Mouse (Mus musculus) left cerebral cortex, postnatal 36 days (tissue): ENCODE measurements around the gene Adcy9. TPM values are rescaled to one million over a fixed set of nuclear protein-coding genes. Genes with fewer than 3 reads are reported as not detected.
"Not testable (repeated sequence)": the region's sequence is repeated elsewhere in the genome, so short reads cannot be mapped to it uniquely, and the experiment has no call there.

Experiments
- DNase-seq, 2 experiments: peaks; one replicate each; pipeline ENCODE4 v3.0.0; 2021 to 2022; ENCODE audit warnings: low spot score in 2 of 2, mixed read lengths in 1 of 2
- intact Hi-C: fragments of 180-260 bp; cut with DNase I; formaldehyde crosslinking; loops from one replicate; pipeline ENCODE4 v1.15.1; 2025
- total RNA-seq, 2 experiments: library from RNA; stranded (reverse); gene quantifications; 2 replicates each; pipeline ENCODE4 v1.2.3; 2021

Adcy9 gene
- total RNA-seq, 2 experiments from 2014 or later, result 72.5 to 78.6 TPM

DNA sequence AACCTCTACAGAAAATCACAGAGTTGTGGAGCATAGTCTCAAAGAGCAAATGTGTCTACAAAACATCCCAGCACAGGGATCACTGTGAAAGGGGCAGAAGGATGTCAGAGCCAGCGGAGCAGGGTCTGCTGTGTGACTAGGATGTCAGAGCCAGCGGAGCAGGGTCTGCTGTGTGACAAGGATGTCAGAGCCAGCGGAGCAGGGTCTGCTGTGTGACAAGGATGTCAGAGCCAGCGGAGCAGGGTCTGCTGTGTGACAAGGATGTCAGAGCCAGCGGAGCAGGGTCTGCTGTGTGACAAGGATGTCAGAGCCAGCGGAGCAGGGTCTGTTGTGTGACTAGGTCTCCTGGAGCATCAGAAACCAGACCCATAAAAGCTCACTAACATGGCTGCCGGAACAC lies 81.1 kb downstream of the Adcy9 start:
- intact Hi-C loops, DNase-seq: not testable (repeated sequence)

GRCm38 (mm10) chr16:4337269-4337668 lies 83.0 kb downstream of the Adcy9 start:
- intact Hi-C loops, result no loop called here
- no peak for DNase-seq

DNA sequence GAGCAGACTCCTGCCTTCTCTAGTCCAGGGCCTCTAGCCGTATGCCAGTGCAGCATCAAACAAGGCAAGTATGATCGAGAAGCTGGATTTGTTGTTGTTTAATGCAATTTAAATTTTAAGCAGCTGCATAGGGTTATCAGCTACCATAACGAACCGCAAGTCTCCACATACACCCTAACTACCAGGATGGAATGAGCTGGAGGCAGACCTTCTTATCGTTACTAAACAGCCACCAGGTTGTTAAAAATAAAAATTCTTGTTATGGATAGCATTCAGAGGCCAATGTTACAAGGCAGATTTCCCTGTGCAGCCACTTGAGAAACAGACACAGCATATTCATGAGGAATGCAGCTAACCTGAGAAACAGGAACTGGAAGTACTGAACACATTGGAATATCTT lies 86.5 kb downstream of the Adcy9 start:
- DNase-seq, result no peak
- intact Hi-C loops, result no loop called here

DNA sequence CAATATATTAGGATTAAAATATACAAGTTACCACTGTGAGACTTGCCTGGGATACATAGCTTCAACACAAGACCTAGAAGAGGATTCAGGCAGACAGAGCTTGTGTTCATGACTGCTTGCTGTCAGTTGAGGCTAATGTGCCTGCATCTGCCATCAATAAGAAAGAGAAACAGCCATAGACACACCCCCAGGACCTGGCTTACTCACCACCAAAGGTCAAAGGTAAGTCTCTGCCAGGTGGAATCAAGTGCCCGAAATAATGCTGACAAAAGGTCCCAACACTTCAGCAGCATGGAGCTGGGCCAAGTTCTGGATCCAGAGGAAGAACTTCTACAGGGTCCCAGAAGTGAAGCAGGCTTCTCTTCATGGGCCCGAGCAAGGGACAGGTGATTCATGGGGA lies 86.9 kb downstream of the Adcy9 start:
- DNase-seq, result no peak
- intact Hi-C loops, result no loop called here

DNA sequence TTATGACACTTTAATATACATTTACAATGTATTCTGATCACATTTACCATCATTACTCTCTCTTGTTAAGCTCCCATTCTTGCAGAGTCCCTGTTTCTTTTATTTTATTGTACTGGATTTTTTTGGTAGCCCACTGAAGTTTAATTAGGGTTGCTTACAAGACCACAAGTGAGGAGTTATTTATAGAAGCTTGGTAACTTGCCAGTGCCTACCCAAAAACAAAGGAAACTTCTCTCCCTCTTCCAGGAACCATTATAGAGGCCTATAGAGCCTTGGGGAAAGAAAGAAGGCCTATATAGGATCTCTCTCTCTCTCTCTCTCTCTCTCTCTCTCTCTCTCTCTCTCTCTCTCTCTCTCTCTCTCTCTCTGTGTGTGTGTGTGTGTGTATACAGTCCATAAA lies 93.2 kb downstream of the Adcy9 start:
- intact Hi-C loops, result no loop called here
- no peak for DNase-seq

DNA sequence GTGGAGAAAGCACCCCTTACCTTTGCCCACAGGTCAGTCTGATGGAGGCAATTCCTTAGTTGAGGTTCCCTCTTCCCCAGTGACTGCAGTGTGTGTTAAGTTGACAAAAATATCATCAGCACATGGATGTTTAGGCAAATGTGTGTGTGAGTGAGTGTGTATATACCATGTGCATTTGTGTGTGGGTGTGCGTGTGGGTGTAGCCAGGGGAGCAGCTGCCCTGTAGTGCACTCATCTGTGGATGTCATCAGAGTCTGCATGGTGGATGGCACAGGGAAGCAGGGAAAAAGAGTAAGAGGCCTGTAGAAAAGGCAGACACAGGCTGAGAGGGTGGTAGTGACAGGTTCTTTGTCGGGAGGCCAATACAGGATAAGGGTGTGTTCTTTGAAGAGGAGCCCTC lies 94.5 kb downstream of the Adcy9 start:
- peak; percentile 44 to 45 for DNase-seq
- intact Hi-C loops, result no loop called here

DNA sequence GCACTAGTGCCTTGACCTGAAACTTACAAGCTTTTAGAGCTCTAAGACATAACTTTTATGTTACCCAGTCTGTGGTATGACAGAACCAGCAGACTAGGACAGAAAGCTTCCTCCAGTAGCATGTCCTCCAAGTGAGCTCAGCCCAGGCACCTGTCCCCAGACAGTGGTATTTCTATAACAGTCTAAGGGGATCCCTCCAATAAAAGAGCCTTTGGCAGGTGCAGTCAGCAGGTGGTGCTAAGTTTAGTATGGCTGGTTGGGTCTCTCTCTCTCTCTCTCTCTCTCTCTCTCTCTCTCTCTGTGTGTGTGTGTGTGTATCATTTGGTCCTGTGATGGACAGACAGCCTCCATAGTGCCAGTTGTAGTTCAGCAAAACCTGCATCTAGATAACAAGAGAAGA lies 95.3 kb downstream of the Adcy9 start:
- intact Hi-C loops, result no loop called here

DNA sequence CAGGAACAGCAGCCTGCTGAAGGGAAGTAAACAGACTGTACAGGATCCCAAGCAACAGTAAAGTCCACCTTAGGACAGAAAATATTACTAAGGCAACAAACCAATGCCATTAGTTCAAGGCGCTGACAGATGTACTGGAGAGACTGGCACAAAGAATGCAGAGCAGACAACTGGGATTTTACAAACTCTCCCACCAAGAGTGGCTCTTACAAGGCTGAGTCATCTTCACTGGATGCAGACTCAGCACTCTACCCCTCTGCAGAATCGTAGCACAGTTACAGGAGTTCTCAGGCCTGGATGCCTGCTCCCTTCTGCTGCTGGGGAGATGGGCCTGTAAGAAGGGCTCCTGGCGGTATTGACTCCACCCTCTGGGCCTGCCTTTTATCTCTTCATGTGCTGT lies 99.4 kb downstream of the Adcy9 start:
- intact Hi-C loops, result no loop called here
- DNase-seq, result no peak

More for the DNA sequence above, 95.3 kb downstream of the Adcy9 start:
- DNase-seq, result no peak

DNA sequence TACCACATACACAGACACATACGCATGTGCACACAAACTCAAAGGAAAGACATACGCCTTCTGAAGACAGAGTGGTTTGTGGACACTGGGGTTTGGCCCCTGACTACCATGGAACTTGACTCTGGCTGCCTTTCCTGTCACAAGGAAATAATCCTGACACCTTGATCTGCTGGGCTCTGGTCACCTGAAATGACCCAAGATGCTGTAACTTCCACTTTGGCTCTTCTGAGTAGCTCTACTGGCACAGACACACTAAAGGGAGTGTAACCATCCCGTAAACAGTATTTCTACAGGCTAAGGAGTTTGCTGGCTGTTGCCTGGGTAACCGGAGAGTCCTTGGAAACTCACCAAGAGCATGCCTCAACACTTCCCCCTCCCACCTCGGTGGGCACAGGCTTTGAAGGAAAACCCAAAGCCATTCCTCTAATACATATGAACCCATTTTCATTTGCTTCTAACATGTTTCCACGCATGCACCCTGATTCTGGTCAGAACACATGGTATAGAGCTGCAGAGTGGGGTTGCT lies 102.2 kb downstream of the Adcy9 start:
- DNase-seq, result no peak
- intact Hi-C loops, result loop anchor here (5.0 kb wide), 2 partner anchors 154 to 224 kb away; partner anchors contain the start of gene Srl

GRCm38 (mm10) chr16:4316094-4316474 lies 104.2 kb downstream of the Adcy9 start:
- DNase-seq, result peak; percentile 80 to 86
- intact Hi-C loops, result loop anchor here (2.0 to 5.0 kb wide), 3 partner anchors 103 to 226 kb away; partner anchors contain the start of gene Srl

- intact Hi-C loops, result loop anchor here (2.0 to 5.0 kb wide), 3 partner anchors 103 to 227 kb away; partner anchors contain the start of gene Srl
- DNase-seq, result no peak
Measured at GRCm38 (mm10) chr16:4315352-4316093, 104.8 kb downstream of the Adcy9 start.

GRCm38 (mm10) chr16:4314891-4315290 lies 105.4 kb downstream of the Adcy9 start:
- intact Hi-C loops, result loop anchor here (5.0 kb wide), 2 partner anchors 157 to 227 kb away; partner anchors contain the start of gene Srl
- no peak for DNase-seq

DNA sequence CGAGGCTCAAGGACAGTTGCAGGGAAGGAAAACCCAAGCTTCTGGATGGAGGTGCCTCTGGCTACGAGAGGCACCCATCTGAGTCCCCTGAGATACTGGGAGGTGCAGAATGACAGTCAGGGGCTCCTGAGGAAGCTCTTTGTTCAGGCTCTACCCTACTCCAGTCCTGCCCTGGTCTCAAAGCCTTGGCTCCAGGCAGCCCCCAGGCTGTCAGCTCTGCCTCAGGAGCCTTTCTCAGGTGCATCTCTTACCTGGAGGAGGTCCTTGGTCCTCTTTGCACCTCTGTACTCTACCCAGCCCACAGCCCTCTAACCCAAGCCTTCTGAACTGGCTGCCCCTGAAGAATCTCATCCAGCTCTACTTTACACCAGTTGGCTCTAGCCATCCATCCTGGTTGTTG lies 108.3 kb downstream of the Adcy9 start:
- DNase-seq, result no peak
- intact Hi-C loops, result no loop called here

GRCm38 (mm10) chr16:4311608-4312007 lies 108.7 kb downstream of the Adcy9 start:
- DNase-seq, result no peak
- intact Hi-C loops, result no loop called here

DNA sequence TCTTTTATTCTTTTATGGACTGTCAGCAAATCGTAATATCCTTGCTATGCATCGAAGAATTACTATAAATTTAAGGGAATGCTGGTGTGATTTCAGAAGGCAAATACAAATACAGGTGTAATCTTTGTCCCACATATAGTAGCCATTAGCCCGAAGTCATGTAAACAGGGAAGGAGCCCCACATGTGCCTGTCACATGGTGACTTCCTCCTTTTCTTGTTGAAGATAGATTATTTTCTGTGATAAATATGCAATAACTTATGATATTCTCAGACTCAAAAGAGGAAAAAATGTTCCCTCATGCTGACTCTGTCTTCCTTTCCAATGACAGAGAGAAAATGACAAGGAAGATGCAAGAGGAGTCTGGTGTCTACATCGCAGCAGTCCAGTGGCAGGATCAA lies 112.5 kb downstream of the Adcy9 start:
- DNase-seq, result no peak
- intact Hi-C loops, result no loop called here

- no peak for DNase-seq
- intact Hi-C loops, result no loop called here
Measured at GRCm38 (mm10) chr16:4304176-4304922, 115.9 kb downstream of the Adcy9 start.

DNA sequence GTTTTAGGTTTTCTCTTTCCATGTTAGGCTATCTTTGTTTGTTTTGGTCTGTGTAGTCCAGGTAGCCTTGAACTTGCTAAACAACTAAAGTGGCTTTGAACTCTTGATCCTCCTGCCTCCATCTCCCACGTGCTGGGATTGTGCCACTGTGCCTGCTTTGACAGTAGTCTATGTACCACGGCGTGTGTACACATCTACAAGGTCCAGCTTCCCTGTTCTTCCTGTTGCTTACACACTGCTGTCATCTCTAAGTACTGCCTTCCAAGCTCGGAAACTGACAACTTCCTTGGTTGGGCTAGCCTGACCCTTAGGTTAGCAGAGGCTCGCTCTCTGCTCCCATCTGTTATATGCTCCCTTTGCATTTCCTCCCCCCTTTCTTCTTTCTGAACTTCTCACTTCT lies 116.7 kb downstream of the Adcy9 start:
- intact Hi-C loops, result no loop called here
- DNase-seq, result no peak

GRCm38 (mm10) chr16:4300280-4300679 lies 120.0 kb downstream of the Adcy9 start:
- DNase-seq, result no peak
- intact Hi-C loops, result no loop called here

DNA sequence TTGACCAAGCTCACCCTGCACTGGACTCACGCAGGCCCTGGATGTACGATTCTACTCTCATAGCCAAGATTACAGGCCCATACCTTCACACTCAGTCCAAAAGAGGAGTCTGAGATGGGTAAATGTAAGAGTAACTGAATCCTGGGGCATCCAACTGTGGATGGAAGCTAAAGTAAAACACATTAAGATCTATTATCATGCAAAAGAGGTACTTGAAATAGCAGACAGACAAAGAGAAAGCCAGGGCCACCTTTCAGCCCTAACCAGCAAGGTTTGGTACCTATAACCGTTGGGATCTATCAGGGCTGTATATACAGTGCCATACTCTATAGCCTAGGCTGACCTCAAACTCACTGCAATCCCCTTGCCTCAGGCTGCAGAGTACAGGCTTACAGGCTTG lies 127.0 kb downstream of the Adcy9 start:
- DNase-seq, result no peak
- intact Hi-C loops, result no loop called here

DNA sequence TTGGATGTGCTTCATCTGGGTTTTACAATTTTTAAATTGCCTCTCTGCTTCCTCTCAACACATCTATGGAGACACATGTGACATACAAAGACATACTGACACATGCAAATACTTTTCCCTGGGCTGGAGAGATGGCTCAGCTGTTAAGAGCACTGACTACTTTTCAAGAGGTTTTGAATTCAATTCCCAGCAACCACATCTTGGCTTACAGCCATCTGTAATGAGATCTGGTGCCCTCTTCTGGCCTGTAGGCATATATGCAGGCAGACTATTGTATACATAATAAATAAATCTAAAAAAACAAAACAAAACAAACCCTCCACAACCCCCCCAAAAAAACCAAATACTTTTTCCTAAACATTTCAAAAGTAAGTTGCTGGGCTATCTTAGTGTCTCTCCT lies 130.8 kb downstream of the Adcy9 start:
- DNase-seq, result no peak
- intact Hi-C loops, result loop anchor here (10.0 kb wide), 1 partner anchor 225 kb away; no protein-coding TSS in a partner anchor

DNA sequence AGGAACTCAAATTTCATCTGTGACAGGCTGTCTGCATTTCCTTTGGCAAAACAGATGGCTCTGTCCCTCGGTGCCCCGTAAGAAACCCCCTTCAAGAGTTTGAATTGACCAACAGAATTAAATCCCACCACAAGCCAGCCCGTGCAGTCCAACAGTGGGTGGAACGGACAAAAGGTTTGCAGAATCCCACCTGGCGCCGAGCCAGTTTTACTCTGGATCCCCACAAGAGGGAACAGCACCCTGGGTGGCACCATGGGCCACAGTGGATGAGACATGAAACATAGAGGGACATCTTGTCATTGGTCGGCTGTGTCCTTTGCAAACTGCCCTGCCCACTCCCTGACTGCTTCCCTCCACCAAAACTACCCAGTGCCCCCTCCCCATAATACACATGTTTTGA lies 133.7 kb downstream of the Adcy9 start:
- intact Hi-C loops, result loop anchor here (10.0 kb wide), 1 partner anchor 222 kb away; no protein-coding TSS in a partner anchor
- no peak for DNase-seq
